Mouse (Mus musculus): ENCODE measurements around the gene Ctnna2. TPM values are rescaled to one million over a fixed set of nuclear protein-coding genes. Genes with fewer than 3 reads are reported as not detected.

The Ctnna2 gene
- polyA plus RNA-seq, 1 experiment from 2014 or later, result 0.16 TPM

DNA sequence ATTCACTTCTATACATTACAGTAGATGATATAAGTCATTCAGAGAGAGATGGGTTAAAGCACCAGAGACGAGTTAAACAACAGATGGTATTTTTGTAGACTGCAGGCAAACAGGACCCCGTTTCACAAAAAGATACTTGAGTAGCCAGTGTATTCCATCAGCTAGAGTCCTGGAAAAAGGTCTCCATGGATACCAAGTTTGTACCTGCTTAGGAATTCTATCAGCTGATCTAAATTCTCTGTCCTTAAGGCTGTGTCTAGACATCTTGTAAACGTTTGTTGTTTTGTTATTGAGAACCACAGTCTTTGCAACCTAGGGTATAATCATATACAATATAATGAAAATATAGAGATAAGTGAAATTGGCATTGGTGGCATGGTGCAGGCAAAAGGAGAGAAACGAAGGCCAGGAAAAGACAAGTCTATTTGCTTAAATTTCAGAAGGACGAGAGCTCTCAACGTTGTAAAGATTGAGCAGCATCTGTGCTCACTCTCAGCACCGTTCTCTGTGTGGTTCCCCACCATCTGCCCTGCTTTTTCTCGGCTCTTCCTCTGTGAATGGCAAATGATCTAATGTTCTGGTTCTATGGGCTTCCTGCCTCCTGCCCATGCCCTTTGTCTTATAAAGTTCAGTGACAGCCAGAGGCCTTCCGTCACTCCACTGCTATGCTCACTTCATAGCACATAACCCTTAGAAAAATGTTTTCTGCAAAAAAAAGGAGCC, 621.6 kb downstream of the Ctnna2 start:
- TF ChIP-seq CTCF (IDR thresholded peaks at IDR 0.05; ENCODE audit: low read depth), result no peak
- no peak for DNase-seq (ENCODE audit: low spot score)
- no peak overlapping the region for H3K4me3 ChIP-seq (replicated peaks; ENCODE audit: low read depth, low read length)
- WGBS, result 73% methylated on average over 9 of the region's 9 CpGs
- no peak for ATAC-seq (replicated peaks; ENCODE audit: low FRiP score, low read depth)
- no peak overlapping the region for H3K27ac ChIP-seq
- no peaks in the 10 kb centered on the region for H3K9me3 ChIP-seq (replicated peaks; ENCODE audit: low read length)
- H3K9ac ChIP-seq (ENCODE audit: low read depth, low read length), result no peak overlapping the region
- no peak overlapping the region for H3K4me2 ChIP-seq (ENCODE audit: low read length)
- no peaks in the 10 kb centered on the region for H3K36me3 ChIP-seq (ENCODE audit: insufficient read depth, low read length)
- H3K4me1 ChIP-seq (replicated peaks; ENCODE audit: insufficient read depth, low read length), result no peaks in the 10 kb centered on the region
- H3K27me3 ChIP-seq (ENCODE audit: insufficient read depth, low read length), result no peaks in the 10 kb centered on the region

DNA sequence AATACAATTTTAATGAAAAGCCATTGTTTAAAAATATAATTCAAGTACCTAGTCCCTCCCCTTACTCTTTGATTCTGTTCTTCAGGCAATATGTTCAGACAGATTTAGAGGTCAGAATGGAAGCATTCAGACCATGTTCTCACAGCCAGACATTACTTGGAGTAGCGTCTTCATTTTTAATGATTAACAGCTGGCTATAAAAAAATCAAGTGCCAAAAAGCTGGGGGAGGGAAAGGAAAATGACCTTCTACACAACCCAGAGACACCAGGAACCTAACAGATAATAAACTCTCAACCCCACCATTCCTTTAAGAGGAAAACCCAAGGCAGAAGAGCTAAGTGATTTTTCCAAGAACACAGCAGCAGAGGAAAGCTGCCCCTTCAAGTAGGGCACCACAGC, 624.7 kb downstream of the Ctnna2 start:
- H3K4me2 ChIP-seq (ENCODE audit: low read length), result no peak overlapping the region
- no peak for TF ChIP-seq CTCF (IDR thresholded peaks at IDR 0.05; ENCODE audit: low read depth)
- H3K27me3 ChIP-seq (ENCODE audit: insufficient read depth, low read length), result no peaks in the 10 kb centered on the region
- no peak for ATAC-seq (replicated peaks; ENCODE audit: low FRiP score, low read depth)
- no peaks in the 10 kb centered on the region for H3K36me3 ChIP-seq (ENCODE audit: insufficient read depth, low read length)
- H3K4me3 ChIP-seq (replicated peaks; ENCODE audit: low read depth, low read length), result no peak overlapping the region
- 10% methylated on average over 1 of the region's 1 CpGs for WGBS
- no peaks in the 10 kb centered on the region for H3K4me1 ChIP-seq (replicated peaks; ENCODE audit: insufficient read depth, low read length)
- no peaks in the 10 kb centered on the region for H3K9me3 ChIP-seq (replicated peaks; ENCODE audit: low read length)
- no peak for DNase-seq (ENCODE audit: low spot score)
- H3K27ac ChIP-seq, result no peak overlapping the region
- H3K9ac ChIP-seq (ENCODE audit: low read depth, low read length), result no peak overlapping the region

DNA sequence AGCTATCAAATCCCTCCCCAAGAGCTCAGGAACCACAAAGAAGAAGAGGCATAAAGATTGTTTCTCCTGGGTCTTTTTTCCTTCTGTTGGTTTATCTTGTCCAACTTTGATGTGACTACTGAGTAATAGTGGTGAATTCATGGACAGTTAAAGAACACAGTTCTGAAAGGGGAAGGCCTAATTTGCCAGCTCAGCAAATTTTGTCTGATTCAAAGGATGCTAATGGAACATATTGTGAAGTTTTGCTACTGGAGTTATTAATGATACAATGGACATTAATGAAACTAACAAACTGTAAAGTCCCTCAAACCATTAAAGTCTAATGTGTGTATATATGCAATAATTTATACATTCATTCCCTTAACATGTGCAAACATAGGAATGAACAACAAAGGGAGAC, 635.7 kb downstream of the Ctnna2 start:
- ATAC-seq (replicated peaks; ENCODE audit: low FRiP score, low read depth) (no peak), DNase-seq (ENCODE audit: low spot score) (no peak)
- Histone ChIP-seq H3K4me3 (replicated peaks; ENCODE audit: low read depth, low read length) (no peak overlapping the region), H3K4me1 (replicated peaks; ENCODE audit: insufficient read depth, low read length) (no peaks in the 10 kb centered on the region), H3K4me2 (ENCODE audit: low read length) (no peak overlapping the region), H3K9me3 (replicated peaks; ENCODE audit: low read length) (no peaks in the 10 kb centered on the region), H3K36me3 (ENCODE audit: insufficient read depth, low read length) (no peaks in the 10 kb centered on the region), H3K27ac (no peak overlapping the region), H3K9ac (ENCODE audit: low read depth, low read length) (no peak overlapping the region), H3K27me3 (ENCODE audit: insufficient read depth, low read length) (no peaks in the 10 kb centered on the region)
- TF ChIP-seq CTCF (IDR thresholded peaks at IDR 0.05; ENCODE audit: low read depth), result no peak

DNA sequence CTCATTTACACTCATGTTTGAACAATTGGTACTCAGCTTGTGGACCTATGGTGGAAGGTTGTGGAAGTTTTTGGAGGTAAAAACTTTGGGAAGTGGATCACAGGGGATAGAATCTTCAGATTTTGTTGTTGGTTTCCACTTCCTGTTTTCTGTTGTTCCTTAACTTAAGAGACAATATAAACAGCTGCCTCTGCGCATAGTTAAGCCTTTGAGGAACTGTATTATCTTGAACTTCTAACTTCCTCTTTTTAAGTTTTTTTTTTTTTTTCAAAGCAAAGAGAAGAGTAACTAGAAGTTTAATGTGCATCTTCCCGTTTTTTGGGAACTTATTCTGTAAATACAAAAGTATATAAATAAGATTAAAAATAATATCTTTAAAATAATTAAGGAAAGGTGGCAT, 644.0 kb downstream of the Ctnna2 start:
- no peak for TF ChIP-seq CTCF (IDR thresholded peaks at IDR 0.05; ENCODE audit: low read depth)
- H3K27ac ChIP-seq, result no peak overlapping the region
- no peak overlapping the region for H3K4me2 ChIP-seq (ENCODE audit: low read length)
- 81% methylated on average over 2 of the region's 2 CpGs for WGBS
- no peaks in the 10 kb centered on the region for H3K4me1 ChIP-seq (replicated peaks; ENCODE audit: insufficient read depth, low read length)
- no peak for DNase-seq (ENCODE audit: low spot score)
- H3K4me3 ChIP-seq (replicated peaks; ENCODE audit: low read depth, low read length), result no peak overlapping the region
- no peaks in the 10 kb centered on the region for H3K36me3 ChIP-seq (ENCODE audit: insufficient read depth, low read length)
- no peak overlapping the region for H3K9ac ChIP-seq (ENCODE audit: low read depth, low read length)
- no peaks in the 10 kb centered on the region for H3K27me3 ChIP-seq (ENCODE audit: insufficient read depth, low read length)
- H3K9me3 ChIP-seq (replicated peaks; ENCODE audit: low read length), result no peaks in the 10 kb centered on the region
- no peak for ATAC-seq (replicated peaks; ENCODE audit: low FRiP score, low read depth)

DNA sequence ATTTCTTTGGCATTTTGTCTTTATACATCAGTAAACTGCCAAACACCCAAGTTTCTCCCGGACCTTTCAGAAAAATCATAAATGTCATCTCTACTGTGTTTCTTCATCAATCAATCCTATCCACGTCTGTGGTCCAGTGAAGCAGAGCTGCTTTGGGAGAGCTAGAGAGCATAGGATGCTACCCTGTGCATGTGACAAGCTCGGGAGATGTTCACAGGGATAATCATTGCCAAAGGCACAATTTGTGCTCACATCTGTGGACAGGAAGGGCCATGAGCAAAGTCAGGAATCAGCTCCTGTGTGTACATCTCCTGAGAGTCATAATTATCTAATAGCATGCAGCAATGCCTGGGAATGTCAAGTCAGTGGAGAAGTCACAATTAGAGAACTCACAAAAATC, 654.8 kb downstream of the Ctnna2 start:
- Histone ChIP-seq H3K4me3 (replicated peaks; ENCODE audit: low read depth, low read length) (no peak overlapping the region), H3K9me3 (replicated peaks; ENCODE audit: low read length) (no peaks in the 10 kb centered on the region), H3K4me1 (replicated peaks; ENCODE audit: insufficient read depth, low read length) (no peaks in the 10 kb centered on the region), H3K27ac (no peak overlapping the region), H3K27me3 (ENCODE audit: insufficient read depth, low read length) (no peaks in the 10 kb centered on the region), H3K4me2 (ENCODE audit: low read length) (no peak overlapping the region), H3K9ac (ENCODE audit: low read depth, low read length) (no peak overlapping the region), H3K36me3 (ENCODE audit: insufficient read depth, low read length) (no peaks in the 10 kb centered on the region)
- no peak for TF ChIP-seq CTCF (IDR thresholded peaks at IDR 0.05; ENCODE audit: low read depth)
- DNase-seq (ENCODE audit: low spot score), result no peak
- ATAC-seq (replicated peaks; ENCODE audit: low FRiP score, low read depth), result no peak
- 65% methylated on average over 3 of the region's 3 CpGs for WGBS

DNA sequence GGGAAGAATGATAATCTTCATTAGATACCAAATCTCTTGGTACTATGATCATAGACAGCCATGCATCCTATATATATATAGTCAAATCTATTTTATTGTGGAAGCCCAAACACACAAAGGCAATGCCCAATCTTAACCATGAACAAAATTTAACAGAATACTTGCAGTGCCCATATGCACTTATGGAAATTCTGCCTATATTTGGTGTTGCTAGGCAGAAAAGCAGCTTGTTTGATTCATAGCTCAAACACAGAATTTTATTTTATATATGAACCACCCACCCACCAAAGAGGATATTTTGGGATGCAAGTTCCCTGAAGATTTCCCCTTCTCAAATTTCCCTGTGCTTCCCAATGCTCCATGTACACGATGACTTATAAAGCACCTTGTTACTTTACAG, 655.2 kb downstream of the Ctnna2 start:
- Histone ChIP-seq H3K4me1 (replicated peaks; ENCODE audit: insufficient read depth, low read length) (no peaks in the 10 kb centered on the region), H3K9me3 (replicated peaks; ENCODE audit: low read length) (no peaks in the 10 kb centered on the region), H3K4me2 (ENCODE audit: low read length) (no peak overlapping the region), H3K36me3 (ENCODE audit: insufficient read depth, low read length) (no peaks in the 10 kb centered on the region), H3K27ac (no peak overlapping the region), H3K27me3 (ENCODE audit: insufficient read depth, low read length) (no peaks in the 10 kb centered on the region), H3K4me3 (replicated peaks; ENCODE audit: low read depth, low read length) (no peak overlapping the region), H3K9ac (ENCODE audit: low read depth, low read length) (no peak overlapping the region)
- ATAC-seq (replicated peaks; ENCODE audit: low FRiP score, low read depth) (no peak), DNase-seq (ENCODE audit: low spot score) (no peak)
- no peak for TF ChIP-seq CTCF (IDR thresholded peaks at IDR 0.05; ENCODE audit: low read depth)
- 91% methylated on average over 1 of the region's 1 CpGs for WGBS

DNA sequence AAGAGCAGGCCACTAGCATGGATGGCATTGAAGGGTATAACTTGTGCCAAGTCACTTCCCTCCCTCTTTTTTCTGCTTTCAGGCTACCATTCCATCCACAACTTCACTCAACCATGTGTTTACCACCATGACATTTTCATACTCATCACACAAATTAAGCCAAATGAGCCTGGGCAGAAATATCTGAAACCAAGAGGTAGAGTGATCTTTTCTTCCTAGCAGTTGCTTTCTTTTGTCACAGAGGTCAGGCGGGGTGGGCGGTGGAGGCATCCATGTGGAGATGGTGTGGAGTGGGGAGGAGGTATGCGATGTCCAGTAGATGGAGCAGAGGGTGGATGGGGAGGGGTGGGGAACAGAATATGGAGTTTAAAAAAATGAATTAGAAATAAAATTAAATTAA, 672.7 kb downstream of the Ctnna2 start:
- H3K27ac ChIP-seq, result no peak overlapping the region
- no peak overlapping the region for H3K4me2 ChIP-seq (ENCODE audit: low read length)
- WGBS, result 85% methylated on average over 3 of the region's 3 CpGs
- no peak for DNase-seq (ENCODE audit: low spot score)
- no peaks in the 10 kb centered on the region for H3K9me3 ChIP-seq (replicated peaks; ENCODE audit: low read length)
- no peaks in the 10 kb centered on the region for H3K4me1 ChIP-seq (replicated peaks; ENCODE audit: insufficient read depth, low read length)
- ATAC-seq (replicated peaks; ENCODE audit: low FRiP score, low read depth), result no peak
- H3K36me3 ChIP-seq (ENCODE audit: insufficient read depth, low read length), result no peaks in the 10 kb centered on the region
- no peak for TF ChIP-seq CTCF (IDR thresholded peaks at IDR 0.05; ENCODE audit: low read depth)
- no peak overlapping the region for H3K9ac ChIP-seq (ENCODE audit: low read depth, low read length)
- H3K27me3 ChIP-seq (ENCODE audit: insufficient read depth, low read length), result no peaks in the 10 kb centered on the region
- no peak overlapping the region for H3K4me3 ChIP-seq (replicated peaks; ENCODE audit: low read depth, low read length)

Measured in kidney, postnatal 0 days (tissue).